Mouse (Mus musculus) limb, embryonic 11.5 days (tissue): ENCODE measurements around the gene 2210011C24Rik. TPM values are rescaled to one million over a fixed set of nuclear protein-coding genes. Genes with fewer than 3 reads are reported as not detected.
A peak's percentile ranks its signal among the peaks of the same experiment; 100 is the strongest.
"Not testable (repeated sequence)": the region's sequence is repeated elsewhere in the genome, so short reads cannot be mapped to it uniquely, and the experiment has no call there.

Experiments used
- ATAC-seq: fragments of 200-750 bp; cut with Nextera tagmentation; 2 replicates; pipeline ENCODE4 v1.8.0; 2017; ENCODE audit warnings: low read depth; ENCODE audit not compliant: insufficient number of reproducible peaks, low FRiP score, low TSS enrichment
- DNase-seq: peaks from one replicate; pipeline ENCODE4 v3.0.0-alpha.2; 2015; ENCODE audit warnings: low spot score
- H3K27ac ChIP-seq: fragments of 300-500 bp; sonication (generic); replicated peaks from 2 replicates; pipeline ENCODE4 v1.5.1; 2014; ENCODE audit warnings: low read depth, mild to moderate bottlenecking, low read length
- H3K27me3 ChIP-seq: fragments of 300-500 bp; sonication (generic); 2 replicates; pipeline ENCODE4 v1.6.1; 2014; ENCODE audit warnings: mild to moderate bottlenecking, low read length, mixed read lengths; ENCODE audit not compliant: control insufficient read depth, insufficient read depth
- H3K36me3 ChIP-seq: fragments of 300-500 bp; sonication (generic); 2 replicates; pipeline ENCODE4 v1.6.1; 2014; ENCODE audit warnings: mild to moderate bottlenecking, low read length, moderate library complexity, mixed read lengths; ENCODE audit not compliant: control insufficient read depth, insufficient read depth
- H3K4me1 ChIP-seq: fragments of 300-500 bp; sonication (generic); 2 replicates; pipeline ENCODE4 v1.6.1; 2014; ENCODE audit warnings: low read length, mixed read lengths; ENCODE audit not compliant: control insufficient read depth, insufficient read depth
- H3K4me2 ChIP-seq: fragments of 300-500 bp; sonication (generic); 2 replicates; pipeline ENCODE4 v1.6.1; 2014; ENCODE audit warnings: low read depth, mild to moderate bottlenecking, moderate library complexity; ENCODE audit not compliant: severe bottlenecking
- H3K4me3 ChIP-seq: fragments of 300-500 bp; sonication (generic); 2 replicates; pipeline ENCODE4 v1.5.1; 2014; ENCODE audit warnings: low read depth, low read length
- H3K9ac ChIP-seq: fragments of 300-500 bp; sonication (generic); 2 replicates; pipeline ENCODE4 v1.6.1; 2014; ENCODE audit warnings: mild to moderate bottlenecking, low read length
- H3K9me3 ChIP-seq: fragments of 300-500 bp; sonication (generic); 2 replicates; pipeline ENCODE4 v1.6.1; 2016; ENCODE audit warnings: low read length; ENCODE audit not compliant: control insufficient read depth
- WGBS: fragments of 180-500 bp; shearing (Covaris S2); extraction: QIAGEN DNeasy Blood & Tissue Kit; methylation state at CpG from one replicate; pipeline ENCODE4 v1.1.7; 2014; 5-methylcytosine and 5-hydroxymethylcytosine counted together
- polyA plus RNA-seq: library from polyadenylated mRNA; unstranded; fragments of >200 nt; fragmentation: Nextera tagmentation; extraction: Ambion mirVana; gene quantifications from 2 replicates; pipeline ENCODE4 v1.2.1, GENCODE M21; 2014

2210011C24Rik gene
- polyA plus RNA-seq, 1 experiment from 2014 or later = 0.35 TPM

DNA sequence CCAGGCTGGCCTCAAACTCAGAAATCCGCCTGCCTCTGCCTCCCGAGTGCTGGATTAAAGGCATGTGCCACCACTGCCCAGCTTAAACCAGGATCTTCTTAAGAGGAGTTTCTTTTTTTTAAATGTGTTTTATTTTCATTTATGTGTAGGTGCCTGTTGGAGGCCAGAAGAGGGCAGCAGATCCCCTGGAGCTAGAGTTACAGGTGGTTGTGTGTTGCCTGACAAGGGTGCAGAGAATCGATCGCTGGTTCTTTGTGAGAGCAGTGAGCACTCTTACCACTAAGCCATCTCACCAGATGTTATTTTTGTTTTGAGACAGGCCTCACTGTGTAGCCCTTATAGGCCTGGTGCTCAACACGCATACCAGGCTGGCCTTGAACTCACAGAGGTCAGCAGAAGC, 3.9 kb upstream of the 2210011C24Rik start:
- peaks cover 33% of the 10 kb centered on the region for H3K27me3 ChIP-seq
- no peak overlapping the region for H3K27ac ChIP-seq
- WGBS = 91% methylated on average over 5 of the region's 5 CpGs
- DNase-seq = no peak
- H3K9me3 ChIP-seq = no peaks in the 10 kb centered on the region; the same call in 1 of the 2 replicates
- peaks cover 16% of the 10 kb centered on the region; the same call in 1 of the 2 replicates for H3K4me1 ChIP-seq
- H3K4me2 ChIP-seq = no peak overlapping the region
- no peak for ATAC-seq
- no peak overlapping the region for H3K9ac ChIP-seq
- no peaks in the 10 kb centered on the region for H3K36me3 ChIP-seq
- H3K4me3 ChIP-seq = no peak overlapping the region

DNA sequence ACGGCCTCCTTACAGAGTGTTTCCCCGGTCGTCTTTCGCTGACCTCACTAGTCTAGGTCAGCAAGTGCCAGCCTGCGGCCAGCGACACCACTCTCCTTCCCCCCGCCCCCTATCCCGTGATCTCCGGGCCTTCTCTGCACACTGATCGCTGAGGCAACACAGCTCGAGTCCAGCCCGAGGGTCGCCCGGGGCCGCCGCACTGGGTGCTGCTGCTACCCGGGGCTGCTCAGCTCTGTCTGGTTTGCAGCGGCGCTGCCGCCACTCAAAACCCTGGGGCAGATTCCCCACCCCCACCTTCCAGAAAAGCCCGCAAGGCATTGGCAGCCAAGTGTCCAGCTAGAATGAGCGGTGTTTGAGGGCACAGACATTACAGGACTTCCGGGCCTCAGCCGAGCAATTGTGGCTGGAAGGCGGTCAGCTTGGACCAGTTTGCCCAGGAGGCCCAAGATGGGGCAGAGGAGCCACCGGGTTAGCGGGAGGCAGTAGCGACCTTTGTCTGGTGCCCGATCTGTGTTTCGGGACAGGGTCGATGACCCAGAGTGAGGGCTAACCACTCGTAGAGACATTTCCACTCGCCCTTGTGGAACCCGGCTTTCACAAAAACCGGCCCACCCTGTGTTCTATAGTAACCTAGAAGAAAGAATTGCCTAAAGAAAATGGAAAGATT, 661 bp upstream of the 2210011C24Rik start:
- Histone ChIP-seq H3K9ac (peak overlapping the region; percentile 30; the same call in 1 of the 2 replicates), H3K4me3 (peak overlapping the region; percentile 49), H3K36me3 (no peaks in the 10 kb centered on the region), H3K9me3 (no peaks in the 10 kb centered on the region; the same call in 1 of the 2 replicates), H3K4me1 (peaks cover 23% of the 10 kb centered on the region), H3K27ac (no peak overlapping the region), H3K27me3 (peaks cover 36% of the 10 kb centered on the region), H3K4me2 (peak overlapping the region; percentile 93)
- DNase-seq = no peak
- 6% methylated on average over 35 of the region's 35 CpGs for WGBS
- ATAC-seq = no peak

DNA sequence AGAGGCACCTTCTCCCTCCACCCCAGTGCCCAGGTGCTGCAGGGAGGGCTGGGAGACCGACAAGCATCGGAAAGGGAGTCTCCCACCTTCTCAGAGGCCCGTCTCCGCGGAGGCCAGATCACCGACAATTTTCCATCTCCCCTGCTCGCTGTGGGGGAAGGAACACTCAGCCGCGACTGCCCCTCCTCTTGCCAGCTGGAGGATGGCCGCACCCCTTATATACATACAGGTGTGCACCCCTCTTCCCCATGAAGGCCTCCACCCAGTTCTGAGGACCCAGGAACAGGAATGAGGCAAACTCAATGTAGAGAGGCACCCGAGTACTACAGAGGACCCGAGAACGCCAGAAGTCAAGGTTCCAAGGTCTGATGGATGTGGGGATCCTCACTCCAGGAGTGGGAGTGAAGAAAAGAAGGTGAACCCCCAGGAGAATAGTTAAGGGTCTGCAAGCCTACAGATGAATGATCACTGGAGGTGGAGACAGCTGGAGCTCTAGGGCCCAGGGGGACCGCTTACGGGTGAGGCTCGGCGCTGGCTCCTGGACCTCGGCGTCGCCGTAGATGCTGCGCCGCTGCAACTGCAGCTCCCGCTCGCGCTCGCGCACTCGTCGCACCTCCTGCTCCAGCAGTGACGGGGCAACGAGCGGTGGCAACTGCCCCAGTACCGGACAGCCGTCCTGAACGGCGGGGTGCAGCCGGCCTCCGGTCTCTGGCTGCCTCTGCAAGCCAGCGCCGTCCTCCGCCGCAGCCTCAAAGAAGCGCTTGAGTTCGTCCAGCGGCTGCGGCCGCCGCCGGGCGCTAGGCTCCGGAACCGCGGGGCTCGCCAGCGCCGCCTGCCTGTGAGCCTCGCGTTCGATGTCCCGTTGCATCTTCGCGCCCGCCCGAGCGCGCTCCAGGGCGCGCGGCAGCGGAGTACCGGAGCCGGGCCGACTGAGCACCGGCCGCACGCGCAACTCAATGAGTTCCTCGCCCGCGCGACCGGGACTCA, 1.1 kb downstream of the 2210011C24Rik start:
- Histone ChIP-seq H3K27ac (no peak overlapping the region), H3K36me3 (no peaks in the 10 kb centered on the region), H3K9me3 (no peaks in the 10 kb centered on the region; the same call in 1 of the 2 replicates), H3K27me3 (peaks cover 36% of the 10 kb centered on the region), H3K4me2 (peak overlapping the region; percentile 93), H3K9ac (peak overlapping the region; percentile 56), H3K4me3 (peak overlapping the region; percentile 49), H3K4me1 (peaks cover 23% of the 10 kb centered on the region)
- no peak; the same call in 1 of the 2 replicates for ATAC-seq
- 2% methylated on average over 79 of the region's 83 CpGs for WGBS
- peak; percentile 82 for DNase-seq

DNA sequence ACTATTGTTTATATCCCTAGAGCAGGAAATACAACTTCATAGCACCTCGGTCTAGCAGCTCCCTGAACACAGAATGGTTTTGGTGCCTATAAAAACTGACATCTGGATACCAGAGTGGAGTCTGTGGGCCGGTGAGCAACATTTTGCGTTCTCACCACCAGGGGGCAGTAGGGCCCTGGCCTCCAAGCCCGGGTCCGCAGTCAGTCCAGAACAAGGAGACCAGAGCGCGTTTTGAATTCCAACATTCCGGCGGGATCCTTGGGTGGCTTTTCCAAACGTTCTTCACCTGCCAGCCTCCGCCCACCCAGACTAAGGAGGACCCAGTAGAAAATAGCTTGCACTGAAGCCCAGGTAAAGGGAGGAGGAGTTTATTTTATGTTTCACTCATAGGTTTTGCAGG, 2.1 kb downstream of the 2210011C24Rik start:
- under 1% methylated on average over 11 of the region's 11 CpGs for WGBS
- peaks cover 23% of the 10 kb centered on the region for H3K4me1 ChIP-seq
- no peak overlapping the region for H3K9ac ChIP-seq
- H3K4me3 ChIP-seq = no peak overlapping the region
- H3K27ac ChIP-seq = no peak overlapping the region
- H3K27me3 ChIP-seq = peaks cover 36% of the 10 kb centered on the region
- DNase-seq (peak; percentile 95), ATAC-seq (no peak)
- H3K36me3 ChIP-seq = no peaks in the 10 kb centered on the region
- H3K4me2 ChIP-seq = no peak overlapping the region
- no peaks in the 10 kb centered on the region for H3K9me3 ChIP-seq

DNA sequence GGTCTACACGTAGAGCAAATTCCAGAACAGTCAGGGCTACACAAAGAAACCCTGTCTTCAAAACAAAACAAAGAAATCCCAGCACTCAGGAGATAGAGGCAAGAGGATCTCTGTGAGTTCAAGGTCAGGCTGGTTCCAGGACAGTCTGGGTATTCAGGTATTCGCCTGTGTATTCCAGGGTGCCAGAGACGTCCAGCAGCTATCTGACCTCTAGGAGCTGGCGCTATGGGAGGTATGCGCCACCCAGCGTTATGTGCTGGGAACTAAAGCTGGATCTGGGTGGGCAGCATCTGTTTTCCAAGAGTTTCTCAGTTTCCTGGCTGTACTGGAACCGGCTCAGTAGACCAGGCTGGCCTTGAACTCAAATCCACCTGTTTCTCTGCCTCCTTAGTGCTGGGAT, 3.6 kb downstream of the 2210011C24Rik start:
- Histone ChIP-seq H3K4me3 (no peak overlapping the region), H3K4me1 (peaks cover 27% of the 10 kb centered on the region), H3K27ac (no peak overlapping the region), H3K36me3 (no peaks in the 10 kb centered on the region), H3K9me3 (no peaks in the 10 kb centered on the region), H3K4me2 (no peak overlapping the region), H3K9ac (no peak overlapping the region), H3K27me3 (peaks cover 34% of the 10 kb centered on the region)
- no peak for ATAC-seq
- 36% methylated on average over 7 of the region's 7 CpGs for WGBS
- no peak for DNase-seq

DNA sequence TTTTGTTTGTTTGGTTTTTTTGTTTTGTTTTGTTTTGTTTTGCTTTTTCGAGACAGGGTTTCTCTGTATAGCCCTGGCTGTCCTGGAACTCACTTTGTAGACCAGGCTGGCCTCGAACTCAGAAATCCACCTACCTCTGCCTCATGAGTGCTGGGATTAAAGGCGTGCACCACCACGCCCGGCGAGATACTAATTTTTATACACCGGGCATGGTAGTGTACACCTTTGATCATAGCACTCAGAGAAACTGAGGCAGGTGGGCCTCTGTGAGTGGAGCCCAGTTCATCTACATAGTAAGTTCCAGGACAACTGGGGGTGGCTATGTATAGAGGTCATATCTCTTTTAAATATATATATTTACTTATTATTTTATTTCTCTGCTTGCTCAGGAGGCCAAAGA, 6.5 kb downstream of the 2210011C24Rik start:
- H3K4me1 ChIP-seq = peaks cover 11% of the 10 kb centered on the region
- not testable (repeated sequence) for H3K36me3 ChIP-seq, DNase-seq, ATAC-seq, H3K27me3 ChIP-seq, H3K27ac ChIP-seq, H3K9ac ChIP-seq, H3K4me2 ChIP-seq, H3K9me3 ChIP-seq, H3K4me3 ChIP-seq
- 94% methylated on average over 7 of the region's 7 CpGs for WGBS

DNA sequence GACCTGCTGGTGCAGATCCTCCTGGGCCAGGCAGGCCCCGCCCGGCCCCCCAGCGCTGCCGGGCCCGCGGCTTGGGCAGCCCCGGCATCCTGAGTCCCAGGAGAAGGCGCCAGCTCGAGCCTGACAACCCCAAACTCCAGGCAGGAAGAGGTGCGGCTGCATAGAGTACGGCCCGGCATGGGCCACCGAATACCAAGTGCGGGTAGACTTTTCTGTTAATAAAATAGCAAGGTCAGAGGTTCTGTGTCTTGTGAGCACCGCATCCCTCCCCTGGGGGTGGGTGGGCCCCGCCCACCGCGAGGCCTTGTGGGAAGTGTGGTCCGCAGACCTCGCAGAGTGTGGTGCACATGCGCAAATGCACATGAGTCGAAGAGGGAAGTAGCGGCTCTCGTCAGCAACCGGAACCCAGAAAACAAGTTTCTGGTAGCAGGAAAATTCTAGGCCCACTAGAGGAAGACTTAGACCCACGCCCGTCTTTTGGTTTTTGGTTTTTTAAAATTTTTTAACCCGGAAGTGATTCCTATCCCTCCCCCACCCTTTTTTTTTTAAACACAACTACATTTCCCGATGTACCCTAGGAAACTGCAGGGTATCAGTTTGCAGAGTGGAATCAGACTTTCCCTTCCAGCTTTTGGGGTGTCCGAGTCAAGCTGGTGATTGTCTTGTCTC, 7.3 kb downstream of the 2210011C24Rik start:
- ATAC-seq = peak; percentile 77
- DNase-seq = peak; percentile 94
- Histone ChIP-seq H3K4me3 (peak overlapping the region; percentile 40), H3K36me3 (peaks cover 1% of the 10 kb centered on the region; the same call in 1 of the 2 replicates), H3K4me1 (peaks cover 9% of the 10 kb centered on the region), H3K27me3 (0 out of 2 replicates have a peak, but pooled peaks cover 6% of the 10 kb centered on the region), H3K9me3 (no peaks in the 10 kb centered on the region), H3K27ac (peak overlapping the region; percentile 49; the same call in 1 of the 2 replicates), H3K9ac (peak overlapping the region; percentile 60), H3K4me2 (peak overlapping the region; percentile 76)
- 1% methylated on average over 30 of the region's 30 CpGs for WGBS
